Mouse (Mus musculus): ENCODE measurements at regions not wholly inside any gene's neighbourhood (a gene's known extent, or its start where the extent isn't known, plus 50 kb on each side); places are given as distances from the start of the nearest gene placed in this dataset.

GRCm38 (mm10) chr1:76835028-76835683, 679.7 kb downstream of the Epha4 start:
- TF ChIP-seq FLI1 (IDR thresholded peaks at IDR 0.05; ENCODE audit: low read length), result no peak
- no peak for TF ChIP-seq GATA1 (IDR thresholded peaks at IDR 0.05; ENCODE audit: borderline replicate concordance, low read length)
